Mouse (Mus musculus) bone marrow macrophage, adult 2 months (primary cell): ENCODE results near the gene Gabbr2.

Experiments used
- CTCF ChIP-seq: IDR thresholded peaks from 2 replicates; pipeline ENCODE4 v1.5.1; 2012; ENCODE audit warnings: low read depth, mild to moderate bottlenecking, low read length, moderate library complexity
- POLR2A ChIP-seq: IDR thresholded peaks from 2 replicates; pipeline ENCODE4 v1.6.1; 2012; ENCODE audit warnings: mild to moderate bottlenecking, low read depth, low read length, borderline replicate concordance

DNA sequence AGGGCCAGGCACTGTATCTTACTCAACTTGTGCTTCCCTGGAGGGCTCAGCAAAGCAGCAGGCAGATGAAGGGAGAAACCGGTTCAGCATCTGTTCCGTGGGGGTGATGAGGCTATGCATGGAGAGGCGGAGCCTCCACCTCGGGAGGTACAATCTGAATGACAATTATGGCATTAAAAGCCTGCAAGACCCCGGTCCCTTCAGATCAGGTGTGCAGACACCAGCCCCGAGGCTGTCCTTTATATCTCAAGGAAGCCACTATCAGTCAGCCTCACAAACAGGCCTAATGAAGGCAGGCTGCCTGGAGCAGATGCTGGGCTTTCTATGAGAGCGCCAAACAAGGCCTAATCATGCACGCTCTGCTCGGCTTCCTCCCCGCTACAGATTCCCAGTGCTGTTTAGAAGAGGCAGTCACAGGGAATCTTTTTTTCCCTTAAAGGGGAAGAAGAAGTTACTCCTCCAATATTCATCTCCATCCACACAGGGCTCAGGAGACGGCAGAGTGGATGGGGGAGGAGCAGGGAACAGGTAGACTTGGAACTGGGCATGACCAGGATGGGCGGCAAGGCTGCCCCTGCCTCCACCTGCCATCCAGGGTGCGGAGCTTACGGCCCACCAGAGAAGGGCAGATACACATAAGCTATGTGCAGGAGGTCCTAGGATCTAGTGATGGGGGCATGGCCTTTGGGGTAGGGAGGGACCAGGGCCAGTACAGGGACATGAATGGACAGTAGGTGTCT, 244.5 kb downstream of the Gabbr2 start:
- no peak for TF ChIP-seq CTCF
- TF ChIP-seq POLR2A: no peak
